Mouse (Mus musculus): Measurements from ENCODE around the gene Irs1. TPM values are rescaled to one million over a fixed set of nuclear protein-coding genes. Genes with fewer than 3 reads are reported as not detected.

The Irs1 gene
- polyA plus RNA-seq (2015; fragmentation: Nextera tagmentation; extraction: Ambion mirVana), result 13.4 and 13.5 TPM in 2 replicates

DNA sequence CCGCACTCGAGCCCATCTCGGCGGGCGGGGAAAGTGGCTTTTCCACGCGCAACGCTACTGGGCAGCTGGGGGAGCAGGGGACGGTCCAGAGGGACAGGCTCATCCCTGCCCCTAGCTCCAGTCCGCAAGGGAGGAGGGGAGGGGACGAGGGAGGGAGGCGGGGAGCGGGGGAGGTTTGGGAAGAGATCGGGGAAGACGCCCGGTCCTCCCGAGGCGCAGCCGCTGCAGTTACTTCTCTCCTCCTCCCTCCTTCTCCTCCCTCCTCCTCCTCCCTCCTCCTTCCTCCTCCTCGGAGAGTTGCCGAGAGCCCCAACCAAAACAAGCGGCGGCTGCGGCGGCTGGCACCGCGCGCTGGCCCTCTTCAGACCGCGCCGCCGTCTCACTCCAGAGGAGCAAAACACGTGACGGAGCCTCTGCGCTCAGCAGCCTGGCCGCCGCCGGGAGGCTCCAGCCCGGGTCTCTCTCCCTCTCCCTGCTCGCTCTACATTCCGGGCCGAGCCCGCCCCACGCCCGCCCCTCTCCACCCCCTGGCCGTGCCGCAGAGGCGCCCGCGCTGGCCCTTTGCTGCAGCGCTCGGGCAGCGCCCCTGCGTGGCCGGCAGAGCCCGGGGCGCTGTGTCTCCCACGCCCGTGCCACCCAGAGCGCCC is at the start of gene Irs1:
Gene Irs1, minus strand, starts transcription at position 266 of the 647 bp plus-strand sequence.
- WGBS, result 0% methylated on average over 48 of the region's 60 CpGs
- peaks cover 44% of the 10 kb centered on the region for H3K4me1 ChIP-seq

GRCm38 (mm10) chr1:82334506-82334905 is 43.3 kb upstream of the Irs1 start:
- no peaks in the 10 kb centered on the region for H3K36me3 ChIP-seq
- no peak overlapping the region for H3K4me2 ChIP-seq
- H3K9ac ChIP-seq, result no peak overlapping the region
- H3K27ac ChIP-seq, result no peak overlapping the region
- 75% methylated on average over 3 of the region's 3 CpGs for WGBS
- H3K4me3 ChIP-seq, result no peak overlapping the region
- H3K9me3 ChIP-seq, result no peaks in the 10 kb centered on the region
- no peaks in the 10 kb centered on the region for H3K4me1 ChIP-seq
- ATAC-seq (ENCODE audit: insufficient number of reproducible peaks, low FRiP score, low TSS enrichment, low read depth), result no peak
- no peaks in the 10 kb centered on the region for H3K27me3 ChIP-seq

More for the DNA sequence above, at the start of gene Irs1:
- peak; percentile 87 for ATAC-seq (ENCODE audit: insufficient number of reproducible peaks, low FRiP score, low TSS enrichment, low read depth)
- peak within 1 kb of the TSS; percentile 77 for H3K9ac ChIP-seq
- no peaks in the 10 kb centered on the region; the same call in 1 of the 2 replicates for H3K27me3 ChIP-seq
- H3K4me2 ChIP-seq, result peak within 1 kb of the TSS; percentile 73
- no peaks in the 10 kb centered on the region for H3K9me3 ChIP-seq
- peak within 1 kb of the TSS; percentile 75 for H3K4me3 ChIP-seq
- H3K36me3 ChIP-seq, result peaks cover 24% of the 10 kb centered on the region
- peak within 1 kb of the TSS; percentile 98 for H3K27ac ChIP-seq

DNA sequence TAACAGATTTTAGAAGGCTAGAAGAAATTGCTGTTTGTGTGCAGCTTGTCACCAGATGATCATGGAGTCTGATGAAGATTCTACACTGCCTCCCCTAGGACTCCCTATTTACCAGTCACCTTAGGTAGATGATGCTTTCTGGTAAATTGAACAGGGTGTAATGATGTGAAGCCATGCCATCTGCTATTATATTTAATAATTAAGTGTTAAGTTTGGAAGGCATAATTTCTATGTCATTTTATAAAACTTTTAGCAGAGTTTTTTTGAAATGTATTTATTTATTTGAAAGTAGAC is 38.7 kb upstream of the Irs1 start:
- Histone ChIP-seq H3K36me3 (no peaks in the 10 kb centered on the region), H3K9me3 (no peaks in the 10 kb centered on the region), H3K4me3 (no peak overlapping the region), H3K4me1 (no peaks in the 10 kb centered on the region), H3K4me2 (no peak overlapping the region), H3K9ac (no peak overlapping the region), H3K27me3 (no peaks in the 10 kb centered on the region), H3K27ac (no peak overlapping the region)
- no peak for ATAC-seq (ENCODE audit: insufficient number of reproducible peaks, low FRiP score, low TSS enrichment, low read depth)

DNA sequence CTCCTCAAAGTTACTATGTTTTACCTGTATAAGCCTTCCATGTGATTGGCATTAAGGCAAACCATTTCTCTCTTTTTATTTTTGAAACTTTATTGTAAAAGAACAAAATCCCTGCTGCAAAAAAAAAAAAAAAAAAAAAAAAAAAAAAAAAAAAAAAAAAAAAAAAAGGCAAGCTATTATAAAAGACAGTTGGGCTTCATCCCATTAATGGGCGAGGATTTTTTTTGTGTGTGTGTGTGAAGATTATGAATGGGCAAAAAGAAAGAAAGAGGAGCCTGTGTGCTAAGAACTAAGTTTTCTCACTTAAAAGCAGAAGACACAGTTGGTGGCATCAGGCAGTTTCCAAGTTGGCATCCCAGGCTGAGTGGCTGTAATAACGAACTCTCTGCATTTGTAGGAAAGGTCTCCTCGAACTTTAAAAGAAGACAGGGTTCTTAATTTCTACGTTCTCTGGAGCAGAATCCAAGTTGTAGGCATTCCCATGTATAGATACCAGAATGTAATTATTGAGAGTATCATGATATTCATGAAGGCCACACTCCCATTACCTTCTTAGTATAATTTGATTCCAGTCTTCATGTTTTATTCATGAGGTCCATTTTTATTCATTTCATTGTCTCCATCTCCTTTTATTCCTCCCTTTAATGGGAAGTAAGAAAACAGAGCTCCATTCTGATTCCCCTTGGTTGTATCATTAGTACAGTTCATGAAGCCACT is 38.2 kb upstream of the Irs1 start:
- H3K27me3 ChIP-seq, result no peaks in the 10 kb centered on the region
- H3K4me1 ChIP-seq, result no peaks in the 10 kb centered on the region
- no peak for ATAC-seq (ENCODE audit: insufficient number of reproducible peaks, low FRiP score, low TSS enrichment, low read depth)
- no peak overlapping the region for H3K27ac ChIP-seq
- no peaks in the 10 kb centered on the region for H3K36me3 ChIP-seq
- no peak overlapping the region for H3K4me3 ChIP-seq
- H3K9ac ChIP-seq, result no peak overlapping the region
- WGBS, result 85% methylated on average over 4 of the region's 4 CpGs
- no peaks in the 10 kb centered on the region for H3K9me3 ChIP-seq
- H3K4me2 ChIP-seq, result no peak overlapping the region

GRCm38 (mm10) chr1:82328033-82328775 is 37.0 kb upstream of the Irs1 start:
- no peaks in the 10 kb centered on the region for H3K4me1 ChIP-seq
- 93% methylated on average over 7 of the region's 7 CpGs for WGBS

GRCm38 (mm10) chr1:82326120-82326519 is 34.9 kb upstream of the Irs1 start:
- ATAC-seq (ENCODE audit: insufficient number of reproducible peaks, low FRiP score, low TSS enrichment, low read depth), result no peak
- Histone ChIP-seq H3K4me1 (no peaks in the 10 kb centered on the region), H3K27ac (no peak overlapping the region), H3K4me3 (no peak overlapping the region), H3K4me2 (no peak overlapping the region), H3K36me3 (no peaks in the 10 kb centered on the region), H3K9me3 (no peaks in the 10 kb centered on the region), H3K9ac (no peak overlapping the region), H3K27me3 (no peaks in the 10 kb centered on the region)
- WGBS, result 78% methylated on average over 5 of the region's 5 CpGs

More at GRCm38 (mm10) chr1:82328033-82328775, 37.0 kb upstream of the Irs1 start:
- Histone ChIP-seq H3K4me2 (no peak overlapping the region), H3K27me3 (no peaks in the 10 kb centered on the region), H3K9ac (no peak overlapping the region), H3K9me3 (no peaks in the 10 kb centered on the region), H3K4me3 (no peak overlapping the region), H3K36me3 (no peaks in the 10 kb centered on the region), H3K27ac (no peak overlapping the region)
- no peak for ATAC-seq (ENCODE audit: insufficient number of reproducible peaks, low FRiP score, low TSS enrichment, low read depth)

GRCm38 (mm10) chr1:82324131-82324785 is 33.0 kb upstream of the Irs1 start:
- no peaks in the 10 kb centered on the region for H3K4me1 ChIP-seq
- no peaks in the 10 kb centered on the region for H3K36me3 ChIP-seq
- no peaks in the 10 kb centered on the region for H3K27me3 ChIP-seq
- H3K4me2 ChIP-seq, result no peak overlapping the region
- H3K9ac ChIP-seq, result no peak overlapping the region
- no peaks in the 10 kb centered on the region for H3K9me3 ChIP-seq
- no peak overlapping the region for H3K27ac ChIP-seq
- WGBS, result 37% methylated on average over 4 of the region's 4 CpGs
- no peak overlapping the region for H3K4me3 ChIP-seq
- no peak for ATAC-seq (ENCODE audit: insufficient number of reproducible peaks, low FRiP score, low TSS enrichment, low read depth)

DNA sequence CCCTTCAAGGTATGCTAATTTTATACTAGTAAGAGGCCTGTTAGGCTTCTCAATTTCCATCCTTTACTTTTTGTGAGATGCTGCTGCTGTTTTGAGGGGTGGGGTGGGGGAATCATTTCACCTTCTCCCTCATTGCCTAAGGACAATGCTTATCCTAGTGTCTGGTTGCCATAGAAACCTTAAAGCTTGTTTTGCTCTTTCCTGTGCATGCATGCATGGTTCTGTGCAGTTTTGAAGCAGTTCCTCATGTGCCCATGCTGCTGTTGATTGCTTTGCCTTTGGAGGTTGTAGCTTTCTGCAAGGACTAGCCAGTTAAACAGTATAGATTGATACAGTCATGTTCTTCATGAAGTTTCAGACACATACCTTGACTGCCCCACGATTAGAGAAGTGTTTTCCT is 30.2 kb upstream of the Irs1 start:
- no peak overlapping the region for H3K9ac ChIP-seq
- no peaks in the 10 kb centered on the region for H3K36me3 ChIP-seq
- no peak overlapping the region for H3K27ac ChIP-seq
- WGBS, result 74% methylated on average over 1 of the region's 1 CpGs
- H3K4me3 ChIP-seq, result no peak overlapping the region
- H3K27me3 ChIP-seq, result no peaks in the 10 kb centered on the region
- no peak for ATAC-seq (ENCODE audit: insufficient number of reproducible peaks, low FRiP score, low TSS enrichment, low read depth)
- no peak overlapping the region for H3K4me2 ChIP-seq
- peaks cover 4% of the 10 kb centered on the region; the same call in 1 of the 2 replicates for H3K4me1 ChIP-seq
- no peaks in the 10 kb centered on the region for H3K9me3 ChIP-seq

DNA sequence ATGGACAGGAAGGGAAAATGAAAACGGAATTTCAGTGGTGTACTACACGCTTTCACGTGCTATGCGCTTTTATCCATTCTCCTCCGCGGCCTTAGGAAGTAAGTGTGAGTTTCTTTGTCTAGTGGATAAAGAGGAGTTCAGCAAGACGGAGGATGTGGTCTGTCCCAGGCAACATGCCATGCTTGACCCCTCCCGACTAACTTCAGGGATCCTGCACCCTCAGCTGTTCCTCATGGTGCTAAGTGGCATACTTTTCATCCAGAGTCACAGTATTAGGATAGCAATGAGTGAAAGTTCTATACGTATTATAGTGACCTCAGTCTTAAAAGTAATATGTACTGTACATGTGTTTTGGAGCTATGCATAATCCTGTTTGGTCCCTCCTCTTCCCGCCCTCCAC is 29.6 kb upstream of the Irs1 start:
- no peaks in the 10 kb centered on the region for H3K27me3 ChIP-seq
- WGBS, result 84% methylated on average over 10 of the region's 10 CpGs

DNA sequence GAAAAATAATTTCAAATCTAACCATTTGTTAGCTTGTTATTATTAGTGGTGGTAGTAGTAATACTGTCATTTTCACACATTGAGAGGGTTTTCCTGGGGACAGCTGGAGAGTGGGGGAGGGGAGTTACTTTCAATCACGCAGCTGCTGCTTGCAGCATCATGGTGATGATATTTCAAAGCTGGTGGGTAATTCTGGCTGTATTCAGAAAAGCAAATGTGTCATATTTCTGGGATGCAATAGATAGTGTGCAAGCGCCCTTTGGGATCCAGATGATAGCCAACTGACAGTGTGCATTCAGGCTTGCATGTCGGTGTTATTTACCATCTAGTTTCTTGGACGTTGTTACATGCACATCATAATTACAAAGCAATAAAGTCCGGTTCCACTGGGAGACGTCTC is 29.2 kb upstream of the Irs1 start:
- Histone ChIP-seq H3K4me3 (no peak overlapping the region), H3K4me2 (no peak overlapping the region), H3K27me3 (no peaks in the 10 kb centered on the region), H3K9me3 (no peaks in the 10 kb centered on the region), H3K4me1 (peaks cover 7% of the 10 kb centered on the region), H3K27ac (no peak overlapping the region), H3K36me3 (no peaks in the 10 kb centered on the region), H3K9ac (no peak overlapping the region)
- 60% methylated on average over 6 of the region's 6 CpGs for WGBS
- no peak for ATAC-seq (ENCODE audit: insufficient number of reproducible peaks, low FRiP score, low TSS enrichment, low read depth)

More for the DNA sequence above, 29.6 kb upstream of the Irs1 start:
- no peak overlapping the region for H3K4me2 ChIP-seq
- H3K9ac ChIP-seq, result no peak overlapping the region
- no peak overlapping the region for H3K27ac ChIP-seq
- H3K4me3 ChIP-seq, result no peak overlapping the region
- H3K9me3 ChIP-seq, result no peaks in the 10 kb centered on the region
- peaks cover 7% of the 10 kb centered on the region for H3K4me1 ChIP-seq
- H3K36me3 ChIP-seq, result no peaks in the 10 kb centered on the region
- ATAC-seq (ENCODE audit: insufficient number of reproducible peaks, low FRiP score, low TSS enrichment, low read depth), result no peak

DNA sequence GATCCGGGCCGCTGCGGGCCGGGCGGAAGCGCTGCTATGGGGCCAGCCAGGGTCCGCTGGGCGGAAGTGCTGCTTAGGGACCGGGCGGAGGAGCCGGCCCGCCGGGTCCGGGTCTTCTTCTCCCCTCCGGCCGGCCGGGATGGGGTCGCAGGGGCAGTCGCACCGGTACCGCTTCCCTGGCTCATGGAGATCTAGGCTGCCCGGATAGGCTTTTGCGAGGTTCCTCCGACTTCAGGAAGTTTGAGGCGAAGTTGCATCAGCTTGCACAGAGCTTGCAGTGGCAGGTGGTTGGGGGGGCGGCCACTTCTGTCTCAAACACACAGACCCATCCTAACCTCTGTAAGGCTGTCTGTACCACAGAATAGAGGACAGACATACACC is 25.5 kb upstream of the Irs1 start:
- ATAC-seq (ENCODE audit: insufficient number of reproducible peaks, low FRiP score, low TSS enrichment, low read depth), result peak; percentile 30; the same call in 1 of the 2 replicates
- Histone ChIP-seq H3K4me2 (peak overlapping the region; percentile 80), H3K9me3 (no peaks in the 10 kb centered on the region), H3K27ac (peak overlapping the region; percentile 98), H3K4me1 (peaks cover 7% of the 10 kb centered on the region), H3K27me3 (no peaks in the 10 kb centered on the region), H3K36me3 (no peaks in the 10 kb centered on the region), H3K9ac (peak overlapping the region; percentile 94), H3K4me3 (peak overlapping the region; percentile 94)
- 0% methylated on average over 24 of the region's 26 CpGs for WGBS
